Mouse (Mus musculus) cortical plate, adult 2 months (tissue): Measurements from ENCODE around the gene Trim72.

Source experiments
- CTCF ChIP-seq: fragments of 200-500 bp; IDR thresholded peaks from 2 replicates; pipeline ENCODE4 v1.5.1; 2011; ENCODE audit warnings: mild to moderate bottlenecking, control low read depth, low read length; ENCODE audit not compliant: insufficient read depth; ENCODE audit errors: extremely low read depth
- POLR2A ChIP-seq: fragments of 200-500 bp; IDR thresholded peaks from 2 replicates; pipeline ENCODE4 v1.6.1; 2011; ENCODE audit warnings: mild to moderate bottlenecking, low read length, control low read depth; ENCODE audit not compliant: insufficient read depth; ENCODE audit errors: extremely low read depth

DNA sequence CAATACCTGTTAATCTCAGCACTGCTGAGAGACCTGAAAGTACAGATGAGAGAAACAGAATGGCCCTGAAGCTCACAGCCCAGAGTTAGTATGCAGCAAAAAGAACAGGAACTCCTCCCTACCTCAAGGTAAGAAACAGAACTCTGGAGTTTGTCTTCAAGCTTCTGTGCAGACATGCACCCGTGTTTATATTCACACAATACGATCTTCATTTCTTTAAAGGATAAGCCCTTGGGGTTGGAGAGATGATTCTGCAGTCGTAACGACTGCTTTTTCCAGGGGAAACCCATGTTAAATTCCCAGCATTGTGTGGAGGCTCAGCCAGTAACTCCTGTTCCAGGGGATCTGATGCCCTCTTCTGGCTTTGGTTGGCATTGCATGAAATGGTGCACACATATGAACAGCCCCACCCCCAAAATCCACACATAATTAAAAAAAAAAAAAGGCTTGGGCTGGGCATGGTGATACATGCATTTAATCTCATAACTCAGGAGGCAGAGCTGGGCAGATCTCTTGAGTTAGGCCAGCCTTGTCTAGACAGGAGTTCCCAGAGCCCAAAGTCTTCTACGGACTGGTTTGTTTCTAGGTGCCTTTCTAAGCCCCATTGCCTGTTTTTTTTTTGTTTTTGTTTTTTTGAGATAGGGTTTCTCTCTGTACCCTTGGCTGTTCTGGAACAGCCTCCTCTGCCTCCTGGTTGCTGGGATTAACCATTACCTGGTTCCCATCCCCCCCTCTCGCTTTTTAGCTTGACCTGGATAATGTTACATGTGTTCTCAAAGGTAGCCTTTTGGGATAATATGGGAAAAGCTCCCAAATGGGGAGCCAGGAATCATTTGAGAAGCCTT, 11.9 kb upstream of the Trim72 start:
- TF ChIP-seq POLR2A = no peak
- peak; percentile 53 for TF ChIP-seq CTCF
